20 mouse cellular contexts compared by ENCODE assay signal in the genomic region with DNA sequence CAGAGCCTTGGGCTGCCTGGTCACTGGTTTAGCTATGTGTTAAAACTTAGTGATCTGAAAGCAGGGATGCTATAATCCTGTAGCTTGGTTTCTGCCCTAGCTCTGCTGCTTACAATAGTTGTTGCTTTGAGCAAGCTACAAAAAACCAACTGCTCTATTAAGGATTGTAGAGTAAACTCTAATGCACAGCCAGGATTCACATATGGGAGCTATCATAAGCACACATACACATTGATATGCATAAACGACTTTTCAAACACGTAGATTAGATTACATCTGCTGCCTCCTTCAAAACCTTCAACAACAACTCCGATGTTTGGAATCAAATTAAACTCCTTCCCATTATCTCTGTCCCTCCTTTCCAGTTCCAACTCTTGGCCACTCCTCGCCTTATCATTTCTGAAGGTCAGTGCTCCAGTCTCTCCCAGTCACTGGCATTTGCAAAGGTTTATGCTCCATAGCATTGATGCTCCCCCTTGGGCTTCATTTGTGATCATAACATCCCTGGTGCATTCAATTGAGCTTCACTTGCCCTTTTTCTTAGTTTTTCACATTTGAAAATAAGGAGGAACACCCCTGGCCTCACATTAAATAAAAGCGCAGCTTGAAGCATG.
DNase-seq lines count a peak whose midpoint lies in the region; ATAC-seq and TF ChIP-seq lines count a peak whose summit lies in the region.
"Had no signal": no experiment of that assay in that cellular context is flagged by ENCODE, and none has a peak within 500 bp of the region (broad histone marks: within the 10 kb centered on the region; RNA-seq: fewer than 3 reads in every experiment).

No protein-coding gene starts in this region.

- H3K4me3 ChIP-seq in forebrain, embryonic 15.5 days = no peak overlapping the region
- no peak overlapping the region for H3K4me3 ChIP-seq in forebrain, embryonic 11.5 days (ENCODE audit: low read depth, low read length)
- no peak overlapping the region for H3K4me3 ChIP-seq in lung, embryonic 14.5 days (ENCODE audit: low read depth, low read length)
- no peak overlapping the region for H3K4me3 ChIP-seq in midbrain, embryonic 15.5 days
- H3K4me3 ChIP-seq in midbrain, embryonic 16.5 days (ENCODE audit: low read depth, low read length) = no peak overlapping the region
- H3K4me3 ChIP-seq: embryonic facial prominence, embryonic 15.5 days; erythroblast, embryonic 14.5 days; gastrocnemius, adult 2 months; heart, embryonic 12.5 days; hindbrain, embryonic 10.5 days had no signal

- no peak overlapping the region for H3K4me2 ChIP-seq in forebrain, embryonic 15.5 days (replicated peaks)
- H3K4me2 ChIP-seq in forebrain, embryonic 11.5 days (ENCODE audit: low read depth, low read length, severe bottlenecking) = no peak overlapping the region
- H3K4me2 ChIP-seq in lung, embryonic 14.5 days = no peak overlapping the region
- H3K4me2 ChIP-seq in midbrain, embryonic 15.5 days = no peak overlapping the region
- H3K4me2 ChIP-seq in midbrain, embryonic 16.5 days (ENCODE audit: low read length) = no peak overlapping the region
- H3K4me2 ChIP-seq: embryonic facial prominence, embryonic 15.5 days; heart, embryonic 12.5 days; hindbrain, embryonic 14.5 days had no signal

- H3K27ac ChIP-seq in forebrain, embryonic 15.5 days (replicated peaks) = peak overlapping the region; percentile 59
- H3K27ac ChIP-seq in forebrain, embryonic 11.5 days (ENCODE audit: low read depth, low read length) = no peak overlapping the region
- H3K27ac ChIP-seq in lung, embryonic 14.5 days (ENCODE audit: low read depth) = peak overlapping the region; percentile 38; the same call in 1 of the 2 replicates
- H3K27ac ChIP-seq in midbrain, embryonic 15.5 days = 0 out of 2 replicates have a peak overlapping the region, but pooled peaks have one; percentile 40
- no peak overlapping the region for H3K27ac ChIP-seq in midbrain, embryonic 16.5 days (ENCODE audit: low read length)
- H3K27ac ChIP-seq: gastrocnemius, adult 2 months; hindbrain, embryonic 10.5 days had no signal

- H3K27me3 ChIP-seq in forebrain, embryonic 15.5 days = no peaks in the 10 kb centered on the region
- no peaks in the 10 kb centered on the region for H3K27me3 ChIP-seq in forebrain, embryonic 11.5 days (ENCODE audit: control insufficient read depth, insufficient read depth, low read length)
- no peaks in the 10 kb centered on the region for H3K27me3 ChIP-seq in lung, embryonic 14.5 days (ENCODE audit: insufficient read depth, low read length)
- H3K27me3 ChIP-seq in midbrain, embryonic 15.5 days (replicated peaks) = no peaks in the 10 kb centered on the region
- no peaks in the 10 kb centered on the region for H3K27me3 ChIP-seq in midbrain, embryonic 16.5 days (ENCODE audit: control insufficient read depth, insufficient read depth, low read depth, low read length)
- H3K27me3 ChIP-seq: CH12.LX; embryonic facial prominence, embryonic 15.5 days; heart, embryonic 12.5 days; Patski had no signal

- WGBS in forebrain, embryonic 15.5 days = 43% methylated on average over 5 of the region's 5 CpGs
- 78% methylated on average over 5 of the region's 5 CpGs for WGBS in forebrain, embryonic 11.5 days
- WGBS in lung, embryonic 14.5 days = 42% methylated on average over 5 of the region's 5 CpGs
- 77% methylated on average over 5 of the region's 5 CpGs for WGBS in midbrain, embryonic 15.5 days
- WGBS in midbrain, embryonic 16.5 days = 79% methylated on average over 5 of the region's 5 CpGs

- peak; percentile 54 for ATAC-seq in forebrain, embryonic 15.5 days (replicated peaks)
- ATAC-seq in forebrain, embryonic 11.5 days (replicated peaks; ENCODE audit: low FRiP score) = no peak
- peak; percentile 79 for ATAC-seq in lung, embryonic 14.5 days (ENCODE audit: insufficient read depth)
- ATAC-seq in midbrain, embryonic 15.5 days (replicated peaks) = no peak
- no peak for ATAC-seq in midbrain, embryonic 16.5 days
- ATAC-seq: activated CD4-positive, CD25-positive, alpha-beta regulatory T cell, adult 4 months; Patski had no signal

- DNase-seq in forebrain, embryonic 11.5 days (ENCODE audit: low spot score) = no peak
- peak; percentile 82 for DNase-seq in lung, embryonic 14.5 days
- no peak for DNase-seq in lung, postnatal 36 days
- DNase-seq: adrenal gland, postnatal 14 days; cerebellum, adult 18-20 months; cerebellum, adult 9-11 months; cerebellum, postnatal 36 days; gastrocnemius, adult 2 months; gastrocnemius, postnatal 25 days had no signal

- H3K36me3 ChIP-seq in forebrain, embryonic 15.5 days = no peaks in the 10 kb centered on the region
- H3K36me3 ChIP-seq in forebrain, embryonic 11.5 days (ENCODE audit: control insufficient read depth, insufficient read depth, low read length) = no peaks in the 10 kb centered on the region
- no peaks in the 10 kb centered on the region for H3K36me3 ChIP-seq in lung, embryonic 14.5 days (ENCODE audit: insufficient read depth)
- H3K36me3 ChIP-seq in midbrain, embryonic 15.5 days (replicated peaks) = no peaks in the 10 kb centered on the region
- H3K36me3 ChIP-seq in midbrain, embryonic 16.5 days (ENCODE audit: control insufficient read depth, insufficient read depth, low read length) = no peaks in the 10 kb centered on the region
- H3K36me3 ChIP-seq: embryonic facial prominence, embryonic 15.5 days; heart, embryonic 12.5 days; hindbrain, embryonic 10.5 days had no signal

- no peak for TF ChIP-seq CTCF in lung, embryonic 14.5 days (IDR thresholded peaks at IDR 0.05; ENCODE audit: low read depth)

- no peaks in the 10 kb centered on the region for H3K9me3 ChIP-seq in forebrain, embryonic 15.5 days
- no peaks in the 10 kb centered on the region for H3K9me3 ChIP-seq in forebrain, embryonic 11.5 days (ENCODE audit: control insufficient read depth, low read length)
- no peaks in the 10 kb centered on the region for H3K9me3 ChIP-seq in lung, embryonic 14.5 days (ENCODE audit: low read depth, low read length)
- no peaks in the 10 kb centered on the region for H3K9me3 ChIP-seq in midbrain, embryonic 15.5 days
- no peaks in the 10 kb centered on the region for H3K9me3 ChIP-seq in midbrain, embryonic 16.5 days (replicated peaks; ENCODE audit: control insufficient read depth, low read length, poor library complexity, severe bottlenecking)
- H3K9me3 ChIP-seq: embryonic facial prominence, embryonic 15.5 days; heart, embryonic 12.5 days; hindbrain, embryonic 10.5 days had no signal

- H3K4me1 ChIP-seq in forebrain, embryonic 15.5 days = peaks cover 20% of the 10 kb centered on the region
- H3K4me1 ChIP-seq in forebrain, embryonic 11.5 days (replicated peaks; ENCODE audit: control insufficient read depth, insufficient read depth, low read length) = peaks cover 5% of the 10 kb centered on the region; the same call in 1 of the 2 replicates
- 0 out of 2 replicates have a peak, but pooled peaks cover 3% of the 10 kb centered on the region for H3K4me1 ChIP-seq in lung, embryonic 14.5 days (ENCODE audit: insufficient read depth)
- H3K4me1 ChIP-seq in midbrain, embryonic 15.5 days = peaks cover 9% of the 10 kb centered on the region
- H3K4me1 ChIP-seq in midbrain, embryonic 16.5 days (ENCODE audit: control insufficient read depth, insufficient read depth, low read length) = peaks cover 6% of the 10 kb centered on the region; the same call in 1 of the 2 replicates
- H3K4me1 ChIP-seq: embryonic facial prominence, embryonic 15.5 days; heart, embryonic 12.5 days had no signal

- H3K9ac ChIP-seq in forebrain, embryonic 15.5 days (replicated peaks) = no peak overlapping the region
- H3K9ac ChIP-seq in forebrain, embryonic 11.5 days (ENCODE audit: low read length) = no peak overlapping the region
- H3K9ac ChIP-seq in lung, embryonic 14.5 days = no peak overlapping the region
- no peak overlapping the region for H3K9ac ChIP-seq in midbrain, embryonic 15.5 days
- H3K9ac ChIP-seq in midbrain, embryonic 16.5 days (ENCODE audit: low read depth, low read length) = no peak overlapping the region
- H3K9ac ChIP-seq: embryonic facial prominence, embryonic 15.5 days; heart, embryonic 12.5 days; hindbrain, embryonic 14.5 days had no signal

Comparison
In these comparisons a context has a peak if more than half of its experiments do, and no peak if none do; other contexts are left out.
1. ATAC-seq: peak in forebrain, embryonic 15.5 days (single experiment) and lung, embryonic 14.5 days (single experiment); none in forebrain, embryonic 11.5 days (single experiment), midbrain, embryonic 15.5 days (single experiment) and midbrain, embryonic 16.5 days (single experiment).
2. H3K27ac ChIP-seq: peak in forebrain, embryonic 15.5 days (single experiment), lung, embryonic 14.5 days (single experiment) and midbrain, embryonic 15.5 days (single experiment); none in forebrain, embryonic 11.5 days (single experiment) and midbrain, embryonic 16.5 days (single experiment).